Mouse (Mus musculus) forebrain, embryonic 12.5 days (tissue): Measurements from ENCODE around the gene Dll3. TPM values are rescaled to one million over a fixed set of nuclear protein-coding genes. Genes with fewer than 3 reads are reported as not detected.
"Not testable (repeated sequence)": the region's sequence is repeated elsewhere in the genome, so short reads cannot be mapped to it uniquely, and the experiment has no call there.

Source experiments
- ATAC-seq: fragments of 200-750 bp; cut with Nextera tagmentation; 2 replicates; pipeline ENCODE4 v1.8.0; 2017; ENCODE audit warnings: moderate TSS enrichment; ENCODE audit not compliant: low FRiP score
- H3K27ac ChIP-seq: fragments of 300-500 bp; sonication (generic); 2 replicates; pipeline ENCODE4 v1.5.1; 2016; ENCODE audit warnings: mild to moderate bottlenecking
- H3K27me3 ChIP-seq: fragments of 300-500 bp; sonication (generic); 2 replicates; pipeline ENCODE4 v1.6.1; 2016; ENCODE audit warnings: mild to moderate bottlenecking
- H3K36me3 ChIP-seq: fragments of 300-500 bp; sonication (generic); replicated peaks from 2 replicates; pipeline ENCODE4 v1.6.1; 2016; ENCODE audit warnings: mild to moderate bottlenecking
- H3K4me1 ChIP-seq: fragments of 300-500 bp; sonication (generic); 2 replicates; pipeline ENCODE4 v1.6.1; 2016
- H3K4me2 ChIP-seq: fragments of 300-500 bp; sonication (generic); 2 replicates; pipeline ENCODE4 v1.6.1; 2016; ENCODE audit warnings: mild to moderate bottlenecking, moderate library complexity
- H3K4me3 ChIP-seq: fragments of 300-500 bp; sonication (generic); replicated peaks from 2 replicates; pipeline ENCODE4 v1.5.1; 2016; ENCODE audit warnings: mild to moderate bottlenecking
- H3K9ac ChIP-seq: fragments of 300-500 bp; sonication (generic); 2 replicates; pipeline ENCODE4 v1.6.1; 2016; ENCODE audit warnings: mild to moderate bottlenecking
- H3K9me3 ChIP-seq: fragments of 300-500 bp; sonication (generic); 2 replicates; pipeline ENCODE4 v1.6.1; 2016
- WGBS: fragments of 180-500 bp; shearing (Covaris S2); methylation state at CpG from one replicate; pipeline ENCODE4 v1.1.7; 2016; 5-methylcytosine and 5-hydroxymethylcytosine counted together
- polyA plus RNA-seq: library from polyadenylated mRNA; unstranded; fragments of >200 nt; fragmentation: Nextera tagmentation; extraction: Ambion mirVana; gene quantifications from 2 replicates; pipeline ENCODE4 v1.2.1, GENCODE M21; 2016

The Dll3 gene
- polyA plus RNA-seq, 1 experiment from 2014 or later: 42.9 TPM

- 2% methylated on average over 62 of the region's 62 CpGs for WGBS
- Histone ChIP-seq H3K9ac (peak overlapping the region; percentile 98), H3K4me1 (peaks cover 15% of the 10 kb centered on the region), H3K9me3 (0 out of 2 replicates have a peak, but pooled peaks cover 4% of the 10 kb centered on the region), H3K4me3 (peak overlapping the region; percentile 95), H3K27ac (peak overlapping the region; percentile 94), H3K4me2 (peak overlapping the region; percentile 77), H3K27me3 (no peaks in the 10 kb centered on the region), H3K36me3 (peaks cover 35% of the 10 kb centered on the region)
- peak; percentile 80 for ATAC-seq
Measured at GRCm38 (mm10) chr7:28268042-28268531, 34.0 kb downstream of the Dll3 start.

DNA sequence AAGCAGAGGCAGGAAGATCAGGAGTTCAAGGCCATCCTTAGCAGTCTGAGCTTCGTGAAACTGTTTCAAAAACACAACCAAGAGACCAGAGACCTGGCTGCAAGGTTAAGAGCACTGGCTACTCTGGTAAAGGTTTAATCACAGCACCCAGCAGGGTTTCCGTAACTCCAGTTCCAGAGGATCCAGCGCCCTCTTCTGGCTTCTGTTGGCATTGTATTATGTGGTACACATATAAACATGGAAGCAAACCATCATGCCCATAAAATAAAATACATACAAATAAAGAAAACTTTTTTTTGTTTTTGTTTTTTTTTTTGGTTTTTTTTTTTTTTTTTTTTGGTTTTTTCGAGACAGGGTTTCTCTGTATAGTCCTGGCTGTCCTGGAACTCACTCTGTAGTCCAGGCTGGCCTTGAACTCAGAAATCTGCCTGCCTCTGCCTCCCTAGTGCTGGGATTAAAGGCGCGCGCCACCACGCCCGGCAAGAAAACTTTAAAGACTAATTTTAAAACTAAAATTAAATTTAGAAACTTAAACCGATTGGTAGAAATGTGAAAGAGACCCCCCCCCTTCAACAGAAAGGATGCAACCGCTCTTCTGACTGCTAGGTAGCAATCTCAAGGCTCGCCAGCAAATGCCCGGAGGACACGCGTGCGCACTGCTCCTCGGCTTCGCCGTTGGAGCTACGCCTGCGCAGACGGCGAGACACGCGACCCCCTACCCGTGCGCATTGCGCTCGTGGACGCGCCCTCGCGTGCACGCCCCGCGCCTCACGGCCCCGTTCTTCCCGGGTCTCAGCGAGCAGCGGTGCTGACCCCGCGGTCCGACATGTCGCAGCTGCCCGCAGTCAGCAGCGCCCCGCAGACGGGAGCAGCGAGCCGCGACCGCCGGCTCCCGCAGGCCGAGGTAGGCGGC is 34.7 kb downstream of the Dll3 start, which contains the start of gene Eid2:
Gene Eid2 (plus strand): TSS at position 753 of the 913 bp plus-strand sequence.
- WGBS: 6% methylated on average over 57 of the region's 57 CpGs
- Histone ChIP-seq H3K36me3 (peaks cover 28% of the 10 kb centered on the region), H3K27me3 (no peaks in the 10 kb centered on the region), H3K9me3 (0 out of 2 replicates have a peak, but pooled peaks cover 4% of the 10 kb centered on the region), H3K9ac (peak within 1 kb of the TSS; percentile 98), H3K4me3 (peak within 1 kb of the TSS; percentile 95), H3K4me1 (peaks cover 15% of the 10 kb centered on the region), H3K27ac (peak within 1 kb of the TSS; percentile 94), H3K4me2 (peak within 1 kb of the TSS; percentile 77)
- peak; percentile 94 for ATAC-seq

DNA sequence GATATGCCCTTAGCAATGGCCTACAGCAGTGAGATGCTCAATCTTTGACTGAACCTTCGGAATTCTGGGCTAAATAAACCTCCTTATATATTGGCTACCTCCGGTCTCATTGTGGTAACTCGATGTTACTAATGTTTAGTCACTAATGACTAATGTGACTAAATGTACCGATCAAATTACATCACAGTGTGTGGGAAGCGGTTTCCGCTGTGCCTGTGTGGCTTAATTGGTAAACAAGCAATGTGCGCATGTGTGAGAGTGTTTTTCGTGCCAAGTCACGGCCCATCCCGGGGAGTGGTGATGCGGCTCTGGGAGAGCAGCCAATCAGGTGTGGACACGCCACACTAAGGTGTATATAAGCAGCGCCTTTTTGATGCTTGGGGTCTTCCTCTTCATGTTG is 36.6 kb downstream of the Dll3 start:
- 88% methylated on average over 13 of the region's 13 CpGs for WGBS
- H3K4me1 ChIP-seq: peaks cover 15% of the 10 kb centered on the region
- ATAC-seq: no peak
- H3K9me3 ChIP-seq: no peaks in the 10 kb centered on the region
- peaks cover 11% of the 10 kb centered on the region for H3K36me3 ChIP-seq
- no peak overlapping the region for H3K4me2 ChIP-seq
- H3K27me3 ChIP-seq: no peaks in the 10 kb centered on the region
- H3K9ac ChIP-seq: no peak overlapping the region
- H3K27ac ChIP-seq: no peak overlapping the region
- no peak overlapping the region for H3K4me3 ChIP-seq

DNA sequence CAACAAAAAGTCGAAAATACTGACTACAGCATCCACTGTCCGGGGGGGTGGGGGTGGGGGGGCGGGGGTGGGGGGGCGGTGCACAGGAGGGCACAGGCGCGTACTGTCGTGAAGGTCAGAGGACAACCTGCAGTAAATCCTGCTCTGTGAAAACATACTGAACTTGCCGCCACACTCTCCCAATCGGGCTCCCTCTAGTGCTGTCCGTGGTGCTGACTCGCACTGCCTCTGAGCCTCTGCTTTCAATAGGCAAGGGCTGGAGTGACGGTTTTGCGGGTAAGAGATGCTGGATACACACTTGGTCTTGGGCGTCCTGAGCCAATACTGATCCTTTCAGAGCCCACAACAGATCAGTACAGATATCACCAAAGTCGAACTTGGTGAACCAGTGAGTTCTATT is 38.3 kb downstream of the Dll3 start:
- Histone ChIP-seq H3K9me3 (no peaks in the 10 kb centered on the region), H3K4me2 (no peak overlapping the region), H3K27me3 (no peaks in the 10 kb centered on the region), H3K9ac (no peak overlapping the region), H3K4me1 (peaks cover 5% of the 10 kb centered on the region), H3K4me3 (no peak overlapping the region), H3K36me3 (no peaks in the 10 kb centered on the region), H3K27ac (no peak overlapping the region)
- ATAC-seq: no peak
- 9% methylated on average over 15 of the region's 15 CpGs for WGBS

- H3K9ac ChIP-seq: no peak overlapping the region
- no peak overlapping the region for H3K4me3 ChIP-seq
- H3K4me2 ChIP-seq: no peak overlapping the region
- no peaks in the 10 kb centered on the region for H3K27me3 ChIP-seq
- 42% methylated on average over 5 of the region's 5 CpGs for WGBS
- no peaks in the 10 kb centered on the region for H3K9me3 ChIP-seq
- no peaks in the 10 kb centered on the region for H3K36me3 ChIP-seq
- no peak overlapping the region for H3K27ac ChIP-seq
- no peaks in the 10 kb centered on the region for H3K4me1 ChIP-seq
- ATAC-seq: no peak
Measured at GRCm38 (mm10) chr7:28262861-28263260, 39.2 kb downstream of the Dll3 start.

- Histone ChIP-seq H3K36me3 (no peaks in the 10 kb centered on the region), H3K9ac (no peak overlapping the region), H3K27ac (no peak overlapping the region), H3K4me2 (no peak overlapping the region), H3K4me1 (no peaks in the 10 kb centered on the region), H3K27me3 (no peaks in the 10 kb centered on the region), H3K4me3 (no peak overlapping the region), H3K9me3 (peaks cover 6% of the 10 kb centered on the region; the same call in 1 of the 2 replicates)
- no peak for ATAC-seq
- WGBS: 81% methylated on average over 6 of the region's 6 CpGs
Measured at GRCm38 (mm10) chr7:28255476-28255875, 46.6 kb downstream of the Dll3 start.

DNA sequence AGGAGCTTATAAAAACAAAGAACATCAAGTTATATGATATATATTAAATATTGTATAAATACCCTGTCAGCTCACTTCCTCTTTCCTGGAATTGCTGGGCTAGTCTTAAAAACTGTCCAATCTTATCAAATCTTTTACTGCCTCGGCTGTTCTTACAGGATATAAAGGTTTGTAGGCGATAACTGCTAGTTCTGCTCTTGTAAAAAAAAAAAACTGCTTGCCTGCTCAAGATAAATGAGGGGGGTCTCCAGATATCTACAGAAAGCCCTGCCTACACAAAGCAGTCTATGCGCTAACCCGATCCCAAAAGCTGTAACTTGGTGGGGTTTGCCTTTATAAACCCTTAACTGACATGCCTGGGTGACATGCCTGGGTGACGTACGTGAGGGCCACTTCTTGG is 47.4 kb downstream of the Dll3 start:
- no peak overlapping the region for H3K4me2 ChIP-seq
- ATAC-seq: no peak
- WGBS: 89% methylated on average over 6 of the region's 6 CpGs
- peaks cover 6% of the 10 kb centered on the region; the same call in 1 of the 2 replicates for H3K9me3 ChIP-seq
- H3K36me3 ChIP-seq: no peaks in the 10 kb centered on the region
- no peak overlapping the region for H3K9ac ChIP-seq
- H3K4me3 ChIP-seq: no peak overlapping the region
- H3K27me3 ChIP-seq: no peaks in the 10 kb centered on the region
- H3K4me1 ChIP-seq: no peaks in the 10 kb centered on the region
- no peak overlapping the region for H3K27ac ChIP-seq

- no peak overlapping the region for H3K9ac ChIP-seq
- no peak overlapping the region for H3K4me2 ChIP-seq
- ATAC-seq: no peak
- peaks cover 6% of the 10 kb centered on the region; the same call in 1 of the 2 replicates for H3K9me3 ChIP-seq
- 92% methylated on average over 17 of the region's 17 CpGs for WGBS
- H3K27me3 ChIP-seq: no peaks in the 10 kb centered on the region
- H3K4me1 ChIP-seq: no peaks in the 10 kb centered on the region
- H3K4me3 ChIP-seq: no peak overlapping the region
- H3K27ac ChIP-seq: no peak overlapping the region
- H3K36me3 ChIP-seq: no peaks in the 10 kb centered on the region
Measured at GRCm38 (mm10) chr7:28251976-28252375, 50.1 kb downstream of the Dll3 start.

DNA sequence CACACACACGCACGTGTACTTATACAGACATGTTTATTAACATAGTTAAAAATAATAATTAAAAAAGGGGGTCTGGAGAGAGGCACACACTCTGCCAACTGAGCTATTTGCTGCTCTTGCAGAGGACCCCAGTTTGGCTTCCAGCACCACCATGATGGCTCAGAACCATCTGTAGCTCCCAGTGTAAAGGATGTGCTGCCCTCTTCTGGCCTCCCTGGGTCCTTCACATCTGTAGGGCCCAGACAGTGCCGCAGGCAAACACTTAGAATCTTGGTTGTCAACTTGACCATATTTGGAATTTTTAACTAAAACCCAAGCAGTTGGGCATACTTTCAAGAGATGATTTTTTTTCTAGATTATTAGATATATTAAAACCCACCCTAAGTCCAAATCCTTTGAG is 53.1 kb downstream of the Dll3 start:
- Histone ChIP-seq H3K27ac (no peak overlapping the region), H3K36me3 (no peaks in the 10 kb centered on the region), H3K9me3 (no peaks in the 10 kb centered on the region), H3K4me1 (no peaks in the 10 kb centered on the region), H3K9ac (no peak overlapping the region), H3K4me2 (no peak overlapping the region), H3K4me3 (no peak overlapping the region), H3K27me3 (no peaks in the 10 kb centered on the region)
- ATAC-seq: no peak
- WGBS: 85% methylated on average over 3 of the region's 3 CpGs

- 71% methylated on average over 2 of the region's 2 CpGs for WGBS
- H3K9ac ChIP-seq, H3K27me3 ChIP-seq, H3K4me2 ChIP-seq, H3K9me3 ChIP-seq, ATAC-seq, H3K27ac ChIP-seq, H3K36me3 ChIP-seq, H3K4me1 ChIP-seq, H3K4me3 ChIP-seq: not testable (repeated sequence)
Measured at GRCm38 (mm10) chr7:28243943-28244342, 58.1 kb downstream of the Dll3 start.
